Mouse (Mus musculus) heart, adult 2 months (tissue): ENCODE measurements around the gene Mthfsd.

ENCODE experiments used
- CTCF ChIP-seq: fragments of 200-600 bp; IDR thresholded peaks from 2 replicates; pipeline ENCODE4 v1.8.1; 2022; ENCODE audit warnings: antibody characterized with exemption, mild to moderate bottlenecking, moderate library complexity
- EP300 ChIP-seq: fragments of 200-500 bp; IDR thresholded peaks from 2 replicates; pipeline ENCODE4 v1.6.1; 2011; ENCODE audit warnings: low read depth, low read length, control low read depth; ENCODE audit not compliant: insufficient read depth
- POLR2A ChIP-seq: fragments of 200-500 bp; IDR thresholded peaks from 2 replicates; pipeline ENCODE4 v1.6.1; 2011; ENCODE audit warnings: mild to moderate bottlenecking, low read depth, low read length, control low read depth; ENCODE audit not compliant: insufficient read depth

DNA sequence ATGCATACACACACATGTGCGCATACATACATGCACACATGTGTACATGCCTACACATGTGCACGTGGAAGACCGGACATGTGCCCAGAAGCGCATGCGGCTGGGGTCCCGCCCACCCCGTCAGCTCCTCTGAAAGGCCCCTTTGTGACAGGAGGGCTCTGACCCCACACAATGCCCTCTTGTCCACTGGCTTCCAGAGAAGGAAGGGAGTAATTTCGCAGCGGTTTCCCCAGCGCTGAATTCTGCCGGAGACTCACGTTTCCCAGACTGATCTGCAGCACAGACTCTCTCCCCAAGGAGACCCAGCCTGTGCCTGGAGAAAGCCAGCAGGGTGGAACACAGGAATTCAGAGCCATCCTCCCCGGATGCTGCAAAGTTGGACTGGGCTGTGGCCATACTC lies 44.5 kb downstream of the Mthfsd start:
- TF ChIP-seq POLR2A: no peak
- no peak for TF ChIP-seq CTCF
- TF ChIP-seq EP300: no peak
